Mouse (Mus musculus): ENCODE results near the gene Tns1. TPM values are rescaled to one million over a fixed set of nuclear protein-coding genes. Genes with fewer than 3 reads are reported as not detected.

The Tns1 gene
- polyA plus RNA-seq, 1 experiment from 2014 or later, result 11.3 TPM

DNA sequence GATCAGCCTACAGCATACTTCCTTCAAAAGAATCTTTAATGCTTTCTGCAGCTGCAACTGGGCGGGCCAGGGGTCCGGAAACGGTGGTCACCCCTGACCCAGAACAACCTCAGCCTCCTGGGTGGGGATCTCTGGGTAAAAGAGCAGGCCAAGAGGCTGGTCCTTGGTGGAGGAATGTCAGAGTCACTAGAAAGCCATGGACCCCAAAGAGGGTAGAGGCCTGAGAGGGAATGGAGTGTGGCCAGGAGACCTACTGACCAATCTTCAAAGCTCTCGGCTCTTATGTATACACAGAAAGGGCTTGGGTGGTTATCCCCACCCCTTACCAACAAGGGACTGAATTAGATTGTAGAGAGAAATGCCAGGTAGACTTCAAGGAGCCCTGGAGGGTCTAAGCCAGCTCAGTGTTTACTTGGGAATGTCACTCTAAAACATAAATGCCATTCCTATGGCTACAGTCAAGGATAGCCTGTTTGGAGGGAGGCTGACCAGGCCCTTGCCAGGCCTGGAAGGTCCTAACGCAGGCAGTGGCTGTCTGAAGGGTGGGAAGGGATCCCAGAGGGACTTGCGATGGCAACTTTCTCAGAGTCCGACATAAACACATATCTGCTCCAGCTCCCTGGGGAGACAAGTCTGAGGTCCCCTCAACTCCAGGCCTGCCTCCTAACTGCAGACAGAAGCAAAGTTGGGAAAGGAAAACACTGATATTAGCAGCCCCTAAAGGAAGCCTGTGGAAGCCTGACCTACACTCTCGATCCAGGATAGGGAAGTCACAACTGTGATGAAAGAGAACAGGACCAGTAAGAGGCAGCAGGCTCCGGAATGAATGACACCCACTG is 92.3 kb downstream of the Tns1 start:
- 83% methylated on average over 9 of the region's 9 CpGs for WGBS
- Histone ChIP-seq H3K4me2 (ENCODE audit: low read depth, low read length) (no peak overlapping the region), H3K27me3 (ENCODE audit: control insufficient read depth, insufficient read depth, low read length) (peaks cover under 1% of the 10 kb centered on the region; the same call in 1 of the 2 replicates), H3K4me1 (ENCODE audit: control insufficient read depth, insufficient read depth, low read length) (peaks cover 18% of the 10 kb centered on the region), H3K36me3 (ENCODE audit: control insufficient read depth, insufficient read depth, low read length) (no peaks in the 10 kb centered on the region), H3K4me3 (ENCODE audit: low read depth, low read length) (no peak overlapping the region), H3K27ac (ENCODE audit: low read depth, low read length) (no peak overlapping the region), H3K9ac (replicated peaks; ENCODE audit: low read depth, low read length) (no peak overlapping the region), H3K9me3 (ENCODE audit: control insufficient read depth, low read length) (no peaks in the 10 kb centered on the region)
- no peak for ATAC-seq (ENCODE audit: low read depth)

DNA sequence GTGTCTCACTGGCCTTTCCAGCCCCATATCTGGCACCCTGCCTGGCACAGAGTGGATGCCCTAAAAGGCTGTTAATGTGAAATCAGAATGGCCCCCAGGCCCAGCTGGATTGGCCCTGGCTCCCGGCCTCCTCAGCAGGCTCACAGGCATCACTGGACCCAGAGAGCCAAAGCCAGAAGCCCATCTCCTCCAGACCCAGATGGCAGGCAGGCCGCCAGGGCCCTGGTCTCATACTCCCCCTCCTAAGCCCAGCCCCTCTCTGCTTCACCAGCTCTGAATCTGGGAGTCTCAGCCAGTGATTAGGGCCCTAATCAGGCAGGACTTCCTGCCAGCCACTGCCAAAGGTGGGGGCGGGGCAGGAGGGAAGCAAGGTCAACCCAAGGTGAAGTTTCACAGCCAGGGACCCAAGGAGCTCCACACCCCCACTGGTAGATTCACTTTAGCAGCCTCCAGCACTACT is 93.3 kb downstream of the Tns1 start:
- no peaks in the 10 kb centered on the region for H3K9me3 ChIP-seq (ENCODE audit: control insufficient read depth, low read length)
- H3K27ac ChIP-seq (ENCODE audit: low read depth, low read length), result no peak overlapping the region
- peak; percentile 64; the same call in 1 of the 2 replicates for ATAC-seq (ENCODE audit: low read depth)
- no peaks in the 10 kb centered on the region for H3K36me3 ChIP-seq (ENCODE audit: control insufficient read depth, insufficient read depth, low read length)
- H3K4me1 ChIP-seq (ENCODE audit: control insufficient read depth, insufficient read depth, low read length), result peaks cover 12% of the 10 kb centered on the region
- no peak overlapping the region for H3K9ac ChIP-seq (replicated peaks; ENCODE audit: low read depth, low read length)
- no peak overlapping the region for H3K4me2 ChIP-seq (ENCODE audit: low read depth, low read length)
- no peaks in the 10 kb centered on the region for H3K27me3 ChIP-seq (ENCODE audit: control insufficient read depth, insufficient read depth, low read length)
- no peak overlapping the region for H3K4me3 ChIP-seq (ENCODE audit: low read depth, low read length)
- 28% methylated on average over 3 of the region's 3 CpGs for WGBS

DNA sequence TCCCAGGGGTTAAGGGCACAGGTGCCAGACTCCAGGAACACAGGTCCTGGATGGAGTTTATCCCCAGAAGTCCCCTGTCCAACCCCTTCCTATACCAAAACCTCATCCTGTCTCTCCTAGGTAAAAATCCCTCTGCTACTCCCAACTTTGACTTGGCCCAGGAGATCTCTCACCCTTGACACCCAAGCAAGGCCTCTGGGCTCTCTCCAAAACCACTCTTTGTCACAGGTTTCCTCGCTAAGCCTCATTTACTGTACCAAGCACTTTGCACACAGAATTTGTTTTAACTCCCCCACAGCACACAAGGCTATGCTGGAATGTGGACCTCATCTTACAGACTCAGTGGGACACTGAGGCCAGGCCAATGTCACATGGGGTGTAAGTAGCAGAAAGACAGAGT is 94.0 kb downstream of the Tns1 start:
- Histone ChIP-seq H3K4me3 (ENCODE audit: low read depth, low read length) (no peak overlapping the region), H3K4me1 (ENCODE audit: control insufficient read depth, insufficient read depth, low read length) (peaks cover 12% of the 10 kb centered on the region), H3K27ac (ENCODE audit: low read depth, low read length) (no peak overlapping the region), H3K27me3 (ENCODE audit: control insufficient read depth, insufficient read depth, low read length) (no peaks in the 10 kb centered on the region), H3K36me3 (ENCODE audit: control insufficient read depth, insufficient read depth, low read length) (no peaks in the 10 kb centered on the region), H3K9ac (replicated peaks; ENCODE audit: low read depth, low read length) (no peak overlapping the region), H3K9me3 (ENCODE audit: control insufficient read depth, low read length) (no peaks in the 10 kb centered on the region), H3K4me2 (ENCODE audit: low read depth, low read length) (no peak overlapping the region)
- ATAC-seq (ENCODE audit: low read depth), result no peak
- WGBS, result 81% methylated on average over 1 of the region's 1 CpGs

DNA sequence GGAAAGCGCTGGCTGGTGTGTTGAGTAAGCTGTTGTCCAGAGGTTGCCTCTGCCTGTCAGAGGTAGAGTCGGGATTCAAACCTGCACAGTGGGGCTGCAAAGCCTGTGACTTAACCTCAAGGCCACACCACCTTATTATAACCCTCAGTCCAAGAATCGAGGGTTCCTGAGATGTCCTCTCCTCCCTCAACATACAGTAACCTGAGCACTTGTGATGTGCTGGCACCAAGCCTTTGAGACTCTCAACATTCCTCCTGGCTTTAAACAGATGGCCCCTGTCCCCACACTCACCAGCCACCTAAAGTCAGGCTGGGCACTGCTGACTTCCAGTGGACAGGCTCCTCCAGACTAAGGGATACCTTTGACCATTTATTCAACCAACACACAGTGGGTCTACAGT is 94.6 kb downstream of the Tns1 start:
- Histone ChIP-seq H3K27me3 (ENCODE audit: control insufficient read depth, insufficient read depth, low read length) (no peaks in the 10 kb centered on the region), H3K4me3 (ENCODE audit: low read depth, low read length) (no peak overlapping the region), H3K36me3 (ENCODE audit: control insufficient read depth, insufficient read depth, low read length) (no peaks in the 10 kb centered on the region), H3K9ac (replicated peaks; ENCODE audit: low read depth, low read length) (no peak overlapping the region), H3K4me2 (ENCODE audit: low read depth, low read length) (no peak overlapping the region), H3K27ac (ENCODE audit: low read depth, low read length) (no peak overlapping the region), H3K9me3 (ENCODE audit: control insufficient read depth, low read length) (no peaks in the 10 kb centered on the region), H3K4me1 (ENCODE audit: control insufficient read depth, insufficient read depth, low read length) (peaks cover 12% of the 10 kb centered on the region)
- WGBS, result 90% methylated on average over 3 of the region's 3 CpGs
- no peak for ATAC-seq (ENCODE audit: low read depth)

DNA sequence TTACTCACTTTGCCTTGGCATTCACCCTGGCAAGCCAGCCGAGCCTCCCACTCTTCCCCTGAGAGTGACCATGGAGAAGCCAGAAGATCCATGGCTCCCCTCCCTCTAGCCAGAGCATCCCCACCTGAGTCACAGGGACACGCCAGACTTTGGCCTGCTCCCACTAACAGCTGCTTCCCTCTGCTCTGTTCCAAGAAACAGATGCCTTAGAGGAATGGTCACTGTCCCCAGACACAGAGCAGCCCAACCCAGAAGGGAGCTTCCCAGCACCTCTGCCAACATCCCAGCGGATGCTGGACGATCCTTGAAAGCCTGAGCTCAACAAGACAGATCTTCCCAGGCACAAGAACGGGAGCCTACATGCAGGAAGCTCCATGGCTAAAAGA is 95.4 kb downstream of the Tns1 start:
- H3K4me1 ChIP-seq (ENCODE audit: control insufficient read depth, insufficient read depth, low read length), result peaks cover 12% of the 10 kb centered on the region

DNA sequence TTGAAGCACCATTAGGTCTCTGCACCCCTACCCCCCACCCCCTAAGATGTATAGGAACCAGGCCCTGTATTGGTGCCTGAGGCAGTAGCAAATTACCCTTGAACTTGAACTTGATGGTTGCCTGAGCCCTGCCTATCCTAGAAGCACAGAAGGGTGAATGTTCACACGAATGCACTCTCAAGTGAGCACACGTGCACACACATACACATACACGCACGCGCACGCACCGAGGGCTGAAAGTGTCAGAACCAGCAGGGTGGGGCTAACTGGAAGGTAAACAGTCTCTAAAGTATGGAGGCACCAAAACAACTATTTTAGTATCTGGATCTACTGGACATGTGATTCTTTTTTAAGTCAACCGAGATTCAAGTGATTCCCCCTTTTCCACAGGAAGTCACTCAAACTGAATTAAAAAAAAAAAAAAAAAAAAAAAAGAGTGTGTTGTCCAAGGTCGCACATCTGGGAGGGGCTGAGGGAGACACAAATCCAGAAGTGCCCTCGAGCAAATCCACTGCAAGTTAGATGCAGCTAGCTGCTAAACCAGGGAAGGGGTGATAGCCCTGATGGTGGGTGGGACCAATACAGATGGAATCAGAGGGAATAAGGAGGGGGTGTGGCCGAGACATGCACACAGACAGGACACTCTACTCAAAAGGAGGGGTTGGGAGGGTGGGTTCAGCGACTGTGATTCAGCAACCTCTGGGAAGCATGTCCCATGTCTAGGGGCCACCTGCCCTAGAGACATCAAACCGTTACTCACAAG is 96.0 kb downstream of the Tns1 start:
- Histone ChIP-seq H3K36me3 (ENCODE audit: control insufficient read depth, insufficient read depth, low read length) (no peaks in the 10 kb centered on the region), H3K9ac (replicated peaks; ENCODE audit: low read depth, low read length) (no peak overlapping the region), H3K27ac (ENCODE audit: low read depth, low read length) (0 out of 2 replicates have a peak overlapping the region, but pooled peaks have one; percentile 44), H3K27me3 (ENCODE audit: control insufficient read depth, insufficient read depth, low read length) (no peaks in the 10 kb centered on the region), H3K9me3 (ENCODE audit: control insufficient read depth, low read length) (no peaks in the 10 kb centered on the region), H3K4me2 (ENCODE audit: low read depth, low read length) (no peak overlapping the region), H3K4me1 (ENCODE audit: control insufficient read depth, insufficient read depth, low read length) (peaks cover 10% of the 10 kb centered on the region), H3K4me3 (ENCODE audit: low read depth, low read length) (no peak overlapping the region)
- ATAC-seq (ENCODE audit: low read depth), result no peak
- WGBS, result 83% methylated on average over 13 of the region's 13 CpGs

More for the DNA sequence above, 95.4 kb downstream of the Tns1 start:
- no peaks in the 10 kb centered on the region for H3K9me3 ChIP-seq (ENCODE audit: control insufficient read depth, low read length)
- H3K36me3 ChIP-seq (ENCODE audit: control insufficient read depth, insufficient read depth, low read length), result no peaks in the 10 kb centered on the region
- ATAC-seq (ENCODE audit: low read depth), result no peak
- H3K27me3 ChIP-seq (ENCODE audit: control insufficient read depth, insufficient read depth, low read length), result no peaks in the 10 kb centered on the region
- H3K9ac ChIP-seq (replicated peaks; ENCODE audit: low read depth, low read length), result no peak overlapping the region
- no peak overlapping the region for H3K4me2 ChIP-seq (ENCODE audit: low read depth, low read length)
- WGBS, result 72% methylated on average over 5 of the region's 5 CpGs
- no peak overlapping the region for H3K27ac ChIP-seq (ENCODE audit: low read depth, low read length)
- no peak overlapping the region for H3K4me3 ChIP-seq (ENCODE audit: low read depth, low read length)

DNA sequence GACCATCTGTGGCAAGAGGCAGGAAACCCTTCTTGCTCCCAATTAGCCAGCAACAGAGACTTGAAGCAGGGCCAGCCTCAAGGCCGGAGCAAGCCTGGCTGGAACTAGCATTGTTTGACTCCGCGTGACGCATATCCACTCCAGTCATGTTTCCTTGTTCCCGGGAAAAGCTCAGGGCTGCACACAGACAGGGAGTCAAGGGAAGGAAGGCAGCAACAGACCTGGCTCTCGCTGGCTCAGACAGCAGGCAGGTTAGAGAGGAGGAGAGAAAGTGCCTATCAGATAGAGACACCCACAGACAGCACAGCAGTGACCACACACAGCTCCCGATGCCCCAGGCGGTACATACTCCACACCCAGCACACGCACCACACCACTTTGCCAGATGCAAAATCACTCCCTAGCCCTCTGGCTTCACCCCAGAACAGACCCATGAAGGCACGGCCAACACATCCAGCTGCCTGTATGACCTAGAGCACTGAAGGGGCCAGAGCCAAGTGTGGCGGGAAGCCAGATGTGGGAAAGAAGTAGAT is 96.6 kb downstream of the Tns1 start:
- Histone ChIP-seq H3K36me3 (ENCODE audit: control insufficient read depth, insufficient read depth, low read length) (no peaks in the 10 kb centered on the region), H3K27ac (ENCODE audit: low read depth, low read length) (peak overlapping the region; percentile 44; the same call in 1 of the 2 replicates), H3K27me3 (ENCODE audit: control insufficient read depth, insufficient read depth, low read length) (no peaks in the 10 kb centered on the region), H3K4me3 (ENCODE audit: low read depth, low read length) (no peak overlapping the region), H3K9me3 (ENCODE audit: control insufficient read depth, low read length) (no peaks in the 10 kb centered on the region), H3K4me2 (ENCODE audit: low read depth, low read length) (no peak overlapping the region), H3K4me1 (ENCODE audit: control insufficient read depth, insufficient read depth, low read length) (peaks cover 10% of the 10 kb centered on the region), H3K9ac (replicated peaks; ENCODE audit: low read depth, low read length) (no peak overlapping the region)
- WGBS, result 58% methylated on average over 11 of the region's 11 CpGs
- no peak for ATAC-seq (ENCODE audit: low read depth)

DNA sequence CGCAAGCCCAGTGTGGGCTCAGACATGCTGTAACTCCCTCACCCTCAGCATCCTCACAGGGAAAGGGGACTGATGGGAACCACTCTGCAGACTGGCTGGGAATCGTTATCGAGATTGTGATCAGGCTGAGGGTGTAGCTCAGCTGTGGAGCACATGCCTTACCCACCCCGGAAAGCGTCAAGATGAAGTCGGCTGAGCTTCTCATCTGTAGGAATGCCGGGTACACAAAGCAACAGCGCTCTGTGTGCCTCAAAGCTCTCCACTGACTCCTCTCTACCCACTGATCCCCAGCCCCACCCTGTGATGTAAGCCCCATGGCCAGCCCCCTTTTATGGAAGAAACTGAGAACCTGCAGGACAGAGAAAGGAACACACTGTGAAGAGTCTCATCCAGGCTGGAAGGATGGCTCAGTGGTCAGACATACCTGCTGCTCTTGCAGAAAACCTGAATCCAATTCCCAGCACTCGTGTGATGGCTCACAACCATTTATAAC is 97.5 kb downstream of the Tns1 start:
- no peak overlapping the region for H3K9ac ChIP-seq (replicated peaks; ENCODE audit: low read depth, low read length)
- 74% methylated on average over 9 of the region's 9 CpGs for WGBS
- peaks cover 10% of the 10 kb centered on the region for H3K4me1 ChIP-seq (ENCODE audit: control insufficient read depth, insufficient read depth, low read length)
- H3K27me3 ChIP-seq (ENCODE audit: control insufficient read depth, insufficient read depth, low read length), result no peaks in the 10 kb centered on the region
- no peaks in the 10 kb centered on the region for H3K9me3 ChIP-seq (ENCODE audit: control insufficient read depth, low read length)
- no peaks in the 10 kb centered on the region for H3K36me3 ChIP-seq (ENCODE audit: control insufficient read depth, insufficient read depth, low read length)
- H3K27ac ChIP-seq (ENCODE audit: low read depth, low read length), result no peak overlapping the region
- ATAC-seq (ENCODE audit: low read depth), result no peak
- no peak overlapping the region for H3K4me3 ChIP-seq (ENCODE audit: low read depth, low read length)
- H3K4me2 ChIP-seq (ENCODE audit: low read depth, low read length), result no peak overlapping the region
